Mouse (Mus musculus) Patski (cell line): ENCODE data around the gene Plaur. TPM values are rescaled to one million over a fixed set of nuclear protein-coding genes. Genes with fewer than 3 reads are reported as not detected.

Experiments
- ATAC-seq: fragments of 100-300 bp; one replicate; pipeline ENCODE4 v1.8.0; 2021
- CTCF ChIA-PET: fragments of 350-600 bp; sonication (Branson Sonifier 250); formaldehyde crosslinking; loops from one replicate; lab custom pipeline; 2022; ENCODE audit warnings: inconsistent platforms; lab: Charles Lee
- POLR2A ChIA-PET: fragments of 350-600 bp; sonication (Branson Sonifier 250); formaldehyde crosslinking; loops from one replicate; lab custom pipeline; 2022; ENCODE audit warnings: antibody characterized with exemption, inconsistent platforms; lab: Charles Lee
- DNase-seq: peaks from one replicate; pipeline ENCODE4 v3.0.0-alpha.2; 2011; ENCODE audit warnings: low read depth, low spot score
- H3K27me3 ChIP-seq: fragments of 371-371 bp; one replicate; pipeline ENCODE4 v1.5.1; 2021
- CTCF ChIP-seq: fragments of 100-300 bp; IDR thresholded peaks from one replicate; pipeline ENCODE4 v1.5.1; 2021
- in situ Hi-C: fragments of 300-500 bp; cut with MboI; formaldehyde crosslinking; loops from 3 replicates; pipeline ENCODE4 v1.11.1; 2018; ENCODE audit warnings: low pct_unique_long_range_greater_than_20kb, mixed read lengths
- polyA plus RNA-seq: library from polyadenylated mRNA; unstranded; gene quantifications from one replicate; pipeline ENCODE4 v1.2.3, GENCODE M21; 2021

The Plaur gene
- polyA plus RNA-seq, 1 experiment from 2014 or later: 87.9 TPM

DNA sequence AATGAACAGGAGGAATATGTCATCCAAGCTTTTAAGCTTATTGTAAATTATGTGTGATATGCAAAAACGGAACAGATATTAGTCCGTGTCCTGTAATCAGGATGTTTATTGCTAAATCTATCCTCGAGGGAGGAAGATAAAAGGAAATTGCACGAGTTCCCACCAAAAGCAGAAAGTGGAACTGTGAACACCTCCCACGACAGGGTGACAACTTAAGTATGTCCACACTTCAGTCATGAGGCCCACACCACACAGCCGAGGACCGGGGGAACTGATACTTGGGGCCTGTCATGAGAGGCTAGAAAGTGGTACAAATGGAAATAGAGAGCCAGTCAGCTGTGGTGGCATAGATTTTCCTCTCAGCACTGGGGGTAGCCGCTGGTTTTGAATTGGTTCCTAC is 20.0 kb upstream of the Plaur start:
- in situ Hi-C loops: no loop called here
- TF ChIP-seq CTCF: no peak
- POLR2A ChIA-PET: interaction anchor here (1.1 kb wide), 1 partner anchor 28 kb away, joined by 3 read pairs; no protein-coding TSS in a partner anchor
- H3K27me3 ChIP-seq: no peaks in the 10 kb centered on the region
- no peak for DNase-seq
- CTCF ChIA-PET: interaction anchor here (0.6 to 2.2 kb wide), 26 partner anchors 9 to 159 kb away, joined by 3 to 42 read pairs (median 4); partner anchors contain the start of genes Cadm4, Irgc1, Irgq and Plaur
- no peak for ATAC-seq

DNA sequence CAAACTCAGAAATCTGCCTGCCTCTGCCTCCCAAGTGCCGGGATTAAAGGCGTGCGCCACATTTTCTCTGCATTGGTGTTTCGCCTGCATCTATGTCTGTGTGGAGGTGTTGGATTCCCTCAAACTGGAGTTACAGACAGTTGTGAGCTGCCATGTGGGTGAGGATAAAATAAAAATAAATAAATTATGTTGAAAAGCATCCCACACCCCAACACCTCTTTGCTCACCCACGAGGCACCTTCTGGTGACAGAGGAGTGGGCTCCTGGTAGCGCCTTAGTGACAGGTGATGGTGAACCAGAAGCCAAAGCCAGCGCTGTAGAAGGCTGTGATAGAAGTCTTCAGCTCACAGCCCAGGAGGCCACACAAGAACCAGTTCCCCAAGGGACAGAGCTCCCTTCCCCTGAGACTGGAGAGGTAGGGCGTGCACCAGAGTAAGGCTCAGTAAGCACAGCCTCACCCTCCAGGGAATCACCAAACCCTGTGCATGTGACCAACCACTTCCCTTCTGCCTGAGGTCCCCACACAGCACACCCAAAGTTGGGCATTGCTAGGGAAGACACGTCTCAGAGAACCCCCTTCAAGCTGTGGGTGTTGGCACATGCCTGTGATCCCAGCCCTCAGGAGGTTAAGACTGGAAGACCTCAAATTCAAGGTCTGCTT is 16.9 kb upstream of the Plaur start:
- in situ Hi-C loops: no loop called here
- TF ChIP-seq CTCF: no peak
- H3K27me3 ChIP-seq: no peaks in the 10 kb centered on the region
- CTCF ChIA-PET: interaction anchor here (1.0 kb wide), 1 partner anchor 28 kb away, joined by 7 read pairs; no protein-coding TSS in a partner anchor
- POLR2A ChIA-PET: interaction anchor here (0.8 kb wide), 1 partner anchor 12 kb away, joined by 3 read pairs; no protein-coding TSS in a partner anchor
- DNase-seq: no peak
- ATAC-seq: no peak

DNA sequence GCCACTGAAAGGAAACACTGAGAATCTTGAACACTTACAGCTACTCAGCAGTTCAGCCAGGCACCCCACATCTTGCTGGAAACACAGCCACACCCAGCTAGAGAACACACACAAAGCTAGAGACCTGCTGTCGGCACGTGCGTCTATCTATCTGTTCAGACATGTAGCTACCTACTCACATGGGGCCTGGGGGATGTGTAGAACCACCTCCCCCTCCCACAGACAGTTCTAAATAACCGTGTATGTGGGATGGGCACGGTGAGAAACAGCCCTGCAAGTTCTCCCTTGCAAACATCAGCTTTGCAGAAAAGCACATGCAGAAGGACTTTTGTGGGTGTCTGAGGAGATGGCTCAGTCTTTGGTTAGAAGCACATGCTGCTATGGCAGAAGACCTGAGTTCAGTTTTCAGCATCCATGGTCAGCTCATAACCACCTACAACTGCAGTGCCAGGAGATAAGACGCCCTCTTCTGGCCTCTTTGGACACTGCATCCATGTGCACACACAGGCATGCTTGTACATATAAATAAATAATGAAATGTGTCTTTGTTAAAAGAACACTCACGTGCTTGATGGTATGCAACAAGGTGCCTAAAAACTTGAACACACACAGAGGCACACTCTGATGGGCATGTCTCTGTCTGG is 15.5 kb upstream of the Plaur start:
- POLR2A ChIA-PET: no interaction called here
- no peak for TF ChIP-seq CTCF
- in situ Hi-C loops: no loop called here
- H3K27me3 ChIP-seq: no peaks in the 10 kb centered on the region
- CTCF ChIA-PET: interaction anchor here (0.7 to 1.6 kb wide), 4 partner anchors 14 to 27 kb away, joined by 3 to 5 read pairs (median 3); no protein-coding TSS in a partner anchor
- DNase-seq: no peak
- ATAC-seq: no peak

DNA sequence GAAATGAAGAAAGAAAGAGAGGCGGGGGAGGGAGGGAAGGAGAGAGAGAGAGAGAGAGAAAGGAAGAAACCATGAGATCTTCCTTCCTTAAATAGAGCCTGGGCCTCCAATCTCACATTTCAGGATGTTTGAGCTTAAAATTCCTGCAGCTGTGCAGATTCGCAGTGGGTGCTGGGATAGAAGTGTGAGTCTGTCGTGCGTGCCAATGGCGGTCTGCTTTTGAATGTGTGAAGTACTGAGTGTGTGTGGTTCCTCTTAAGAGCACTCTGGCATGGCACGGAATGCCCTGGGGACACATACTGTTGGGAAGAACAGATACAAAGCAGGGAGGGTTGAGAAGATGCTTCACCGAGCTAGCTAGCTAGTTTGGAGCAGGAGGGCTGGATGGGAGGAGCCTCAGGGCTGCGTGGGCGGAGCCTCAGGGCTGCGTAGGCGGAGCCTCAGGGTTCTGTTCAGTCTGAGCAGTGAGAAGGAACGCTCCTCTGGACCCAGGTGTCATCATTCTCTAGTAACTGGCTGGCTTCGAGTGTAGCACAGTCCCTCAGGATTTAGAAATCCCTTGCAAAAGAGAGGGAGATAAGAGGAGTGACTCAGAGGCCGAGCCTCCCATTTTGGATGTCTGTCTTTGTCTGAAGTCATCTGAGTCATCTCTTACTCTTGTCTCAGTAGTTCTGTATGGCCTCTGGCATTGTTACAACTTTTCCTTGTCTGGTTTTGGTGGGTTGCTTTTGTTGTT is 13.3 kb upstream of the Plaur start:
- TF ChIP-seq CTCF: no peak
- DNase-seq (peak; percentile 76), ATAC-seq (peak; percentile 88)
- POLR2A ChIA-PET: no interaction called here
- no peaks in the 10 kb centered on the region for H3K27me3 ChIP-seq
- in situ Hi-C loops: no loop called here
- CTCF ChIA-PET: interaction anchor here (1.3 to 1.4 kb wide), 2 partner anchors 24 to 26 kb away, joined by 4 to 5 read pairs; no protein-coding TSS in a partner anchor

DNA sequence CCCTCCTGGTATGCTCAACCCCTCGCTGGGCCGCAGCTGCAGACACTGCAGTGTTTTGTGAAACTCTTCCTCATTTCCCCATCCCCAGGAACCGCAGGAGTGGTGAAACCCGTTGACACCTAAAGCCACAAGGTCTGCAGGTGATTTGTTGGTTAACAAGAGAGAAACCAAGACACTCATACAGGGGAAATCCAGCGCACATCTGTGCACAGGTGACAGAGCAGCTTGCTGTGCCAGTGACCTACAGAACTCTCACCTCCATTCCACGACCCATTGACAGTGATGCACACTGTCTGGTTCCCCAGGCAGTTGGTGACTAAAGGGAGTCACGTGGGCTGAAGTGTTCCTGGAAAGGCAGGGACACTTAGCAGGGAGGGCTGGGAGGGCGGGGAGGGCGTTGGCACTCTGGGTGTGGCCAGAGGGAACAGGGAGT is 11.7 kb upstream of the Plaur start:
- H3K27me3 ChIP-seq: no peaks in the 10 kb centered on the region
- DNase-seq: no peak
- CTCF ChIA-PET: interaction anchor here (2.3 to 2.6 kb wide), 2 partner anchors 11 to 23 kb away, joined by 7 read pairs; no protein-coding TSS in a partner anchor
- ATAC-seq: no peak
- TF ChIP-seq CTCF: no peak
- in situ Hi-C loops: no loop called here
- POLR2A ChIA-PET: interaction anchor here (1.4 to 1.5 kb wide), 2 partner anchors 10 to 12 kb away, joined by 4 to 7 read pairs; partner anchors contain the start of gene Plaur

DNA sequence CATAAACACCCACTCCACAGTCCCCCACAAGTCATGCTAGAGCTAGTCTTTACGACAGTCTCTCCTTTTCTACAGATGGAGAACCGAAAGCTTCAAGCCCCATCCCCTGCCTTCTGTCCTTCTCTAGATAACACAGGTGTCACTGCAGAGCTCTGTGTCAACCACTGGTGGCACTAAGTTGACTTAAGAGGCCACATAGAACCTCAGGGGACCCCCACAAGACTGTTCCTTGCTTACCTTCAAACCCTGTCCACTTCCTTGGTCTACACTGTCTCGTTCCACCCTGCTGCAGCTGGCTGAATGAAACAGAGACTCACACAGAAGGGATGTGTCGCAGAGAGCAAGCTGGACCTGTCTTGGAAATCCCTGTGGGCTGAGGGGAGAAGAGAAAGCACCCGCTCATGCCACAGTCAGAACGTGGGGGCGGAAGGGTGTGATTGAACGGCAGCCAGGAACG is 10.4 kb upstream of the Plaur start, which contains the start of gene Irgc1:
Irgc1 (minus strand) TSS at position 443 of the 457 bp plus-strand sequence.
- no peak for DNase-seq
- in situ Hi-C loops: no loop called here
- ChIA-PET POLR2A (interaction anchor here (1.4 kb wide), 1 partner anchor 10 kb away, joined by 7 read pairs; the partner anchor contains the start of gene Plaur), CTCF (interaction anchor here (1.6 to 2.6 kb wide), 3 partner anchors 9 to 22 kb away, joined by 7 to 9 read pairs (median 7); no protein-coding TSS in a partner anchor)
- no peak for TF ChIP-seq CTCF
- no peak for ATAC-seq
- H3K27me3 ChIP-seq: no peaks in the 10 kb centered on the region

DNA sequence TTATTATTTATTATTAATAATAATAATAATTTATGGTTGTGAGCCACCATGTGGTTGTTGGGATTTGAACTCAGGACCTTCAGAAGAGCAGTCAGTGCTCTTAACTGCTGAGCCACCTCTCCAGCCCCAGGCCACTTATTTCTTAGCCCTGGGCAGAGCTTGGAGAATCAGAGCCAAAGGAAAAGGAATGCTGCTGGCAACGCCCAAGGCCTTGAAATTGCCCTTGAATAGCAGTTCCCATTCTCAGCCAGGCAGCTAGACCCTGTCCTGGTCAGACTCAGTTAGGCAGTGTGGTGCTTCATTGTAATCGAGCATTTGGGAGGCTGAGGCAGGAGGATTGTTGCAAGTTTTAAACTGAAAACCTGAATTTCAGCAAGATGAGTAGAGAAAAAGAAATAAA is 8.1 kb upstream of the Plaur start:
- in situ Hi-C loops: no loop called here
- POLR2A ChIA-PET: no interaction called here
- TF ChIP-seq CTCF: no peak
- CTCF ChIA-PET: interaction anchor here (1.9 kb wide), 1 partner anchor 12 kb away, joined by 4 read pairs; no protein-coding TSS in a partner anchor
- no peaks in the 10 kb centered on the region for H3K27me3 ChIP-seq
- ATAC-seq (no peak), DNase-seq (no peak)

DNA sequence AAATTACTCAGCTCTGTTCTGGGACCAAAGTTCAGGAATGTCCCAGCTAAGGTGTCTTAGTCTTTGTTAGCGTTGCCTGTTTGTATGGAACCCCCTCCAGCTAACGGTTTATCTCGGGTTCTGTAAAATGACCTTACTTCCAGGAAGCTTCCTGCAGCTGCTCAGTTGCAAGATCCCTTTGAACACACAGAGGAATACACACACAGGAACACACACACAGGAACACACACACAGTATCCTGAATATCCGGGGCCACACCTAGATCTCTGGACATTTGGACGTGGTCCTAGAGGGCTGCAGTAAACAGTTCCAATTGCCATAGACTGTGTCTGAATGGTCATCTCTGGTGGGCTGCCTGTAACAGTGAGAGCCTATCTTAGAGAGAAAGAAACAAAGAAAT is 6.6 kb upstream of the Plaur start:
- TF ChIP-seq CTCF: no peak
- H3K27me3 ChIP-seq: no peaks in the 10 kb centered on the region
- in situ Hi-C loops: no loop called here
- ATAC-seq: no peak
- ChIA-PET POLR2A (no interaction called here), CTCF (no interaction called here)
- DNase-seq: no peak

DNA sequence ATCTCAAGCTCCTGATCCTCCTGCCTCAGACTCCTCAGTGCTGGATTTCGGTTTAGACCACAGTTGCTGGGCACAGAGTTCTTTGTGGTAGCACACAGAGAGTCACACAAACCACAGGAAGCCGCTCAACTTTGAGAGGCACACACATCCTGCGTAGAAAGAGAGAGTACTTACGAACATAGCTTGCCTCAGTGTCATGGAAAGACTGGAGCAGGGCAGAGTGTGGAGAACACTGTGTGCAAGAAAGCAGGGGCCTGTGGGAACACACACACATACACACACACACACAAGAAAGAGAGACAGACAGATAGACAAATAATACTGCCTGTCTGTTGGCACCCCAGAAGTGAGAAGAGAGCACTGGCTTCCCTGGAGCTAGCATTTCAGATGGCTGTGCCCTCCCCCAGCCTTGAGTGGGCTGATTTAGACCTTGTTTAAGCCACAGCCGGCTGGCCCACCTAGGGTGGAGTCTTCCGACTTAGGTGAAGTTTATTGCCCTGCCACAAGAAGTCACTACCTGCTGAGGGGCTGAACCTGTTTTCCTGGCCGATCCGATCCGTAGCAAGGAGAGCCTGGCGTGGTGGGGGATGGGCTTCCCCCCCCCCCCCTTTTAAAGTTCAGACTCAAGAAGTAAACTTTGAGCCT is 4.4 kb upstream of the Plaur start:
- no peaks in the 10 kb centered on the region for H3K27me3 ChIP-seq
- ChIA-PET CTCF (interaction anchor here (1.4 kb wide), 1 partner anchor 73 kb away, joined by 3 read pairs; the partner anchor contains the start of gene Irgq), POLR2A (interaction anchor here (1.0 to 1.4 kb wide), 2 partner anchors 9 to 13 kb away, joined by 3 to 4 read pairs; no protein-coding TSS in a partner anchor)
- no peak for TF ChIP-seq CTCF
- in situ Hi-C loops: no loop called here
- DNase-seq (no peak), ATAC-seq (no peak)
